Mouse (Mus musculus) bone marrow macrophage, adult 2 months (primary cell): ENCODE measurements around the gene Kcnj1. TPM values are rescaled to one million over a fixed set of nuclear protein-coding genes. Genes with fewer than 3 reads are reported as not detected.

Experiments
- H3K27ac ChIP-seq: 2 replicates; pipeline ENCODE4 v1.5.1; 2012; ENCODE audit warnings: low read depth, low read length; ENCODE audit not compliant: insufficient read depth
- H3K4me1 ChIP-seq: 2 replicates; pipeline ENCODE4 v1.6.1; 2012; ENCODE audit warnings: low read length; ENCODE audit not compliant: control insufficient read depth, insufficient read depth
- H3K4me3 ChIP-seq: 2 replicates; pipeline ENCODE4 v1.5.1; 2012; ENCODE audit warnings: mild to moderate bottlenecking, low read length, moderate library complexity; ENCODE audit not compliant: insufficient read depth
- CTCF ChIP-seq: IDR thresholded peaks from 2 replicates; pipeline ENCODE4 v1.5.1; 2012; ENCODE audit warnings: low read depth, mild to moderate bottlenecking, low read length, moderate library complexity
- POLR2A ChIP-seq: IDR thresholded peaks from 2 replicates; pipeline ENCODE4 v1.6.1; 2012; ENCODE audit warnings: mild to moderate bottlenecking, low read depth, low read length, borderline replicate concordance
- polyA plus RNA-seq: library from polyadenylated mRNA; stranded (reverse); fragments of >200 nt; gene quantifications from 2 replicates; pipeline ENCODE4 v1.2.4, GENCODE M21; 2012; ENCODE audit not compliant: missing spikeins, insufficient read depth, insufficient read length

The Kcnj1 gene
- polyA plus RNA-seq, 1 experiment, result not detected

- H3K4me1 ChIP-seq, result no peaks in the 10 kb centered on the region
- no peak for TF ChIP-seq CTCF
- TF ChIP-seq POLR2A, result no peak
- no peak overlapping the region for H3K27ac ChIP-seq
- no peak overlapping the region for H3K4me3 ChIP-seq
Measured at GRCm38 (mm10) chr9:32391701-32392100, 19.4 kb downstream of the Kcnj1 start.

GRCm38 (mm10) chr9:32392716-32393115, 20.4 kb downstream of the Kcnj1 start:
- Histone ChIP-seq H3K27ac (no peak overlapping the region), H3K4me3 (no peak overlapping the region), H3K4me1 (no peaks in the 10 kb centered on the region)
- TF ChIP-seq POLR2A (no peak), CTCF (no peak)

DNA sequence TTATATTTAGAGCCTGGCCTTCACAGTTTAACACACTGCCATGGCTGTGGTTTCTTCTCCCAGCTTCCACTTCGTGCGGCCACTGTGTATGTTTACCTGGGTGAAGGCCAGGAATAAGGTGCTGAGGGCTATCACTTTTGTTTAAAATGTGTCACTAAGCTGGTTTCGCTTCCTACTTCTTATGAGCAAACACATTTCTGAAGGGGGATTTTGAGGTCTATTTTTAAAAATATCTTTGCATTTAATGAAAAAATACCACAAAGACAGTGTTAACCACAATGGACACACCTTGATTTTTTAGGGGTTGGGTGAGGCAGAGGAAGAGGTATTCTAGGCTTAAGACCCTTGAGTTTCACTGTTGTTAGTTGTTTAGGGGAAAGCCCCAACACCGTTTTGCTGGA, 22.5 kb downstream of the Kcnj1 start:
- Histone ChIP-seq H3K4me3 (no peak overlapping the region), H3K27ac (no peak overlapping the region), H3K4me1 (no peaks in the 10 kb centered on the region)
- no peak for TF ChIP-seq CTCF
- TF ChIP-seq POLR2A, result no peak

DNA sequence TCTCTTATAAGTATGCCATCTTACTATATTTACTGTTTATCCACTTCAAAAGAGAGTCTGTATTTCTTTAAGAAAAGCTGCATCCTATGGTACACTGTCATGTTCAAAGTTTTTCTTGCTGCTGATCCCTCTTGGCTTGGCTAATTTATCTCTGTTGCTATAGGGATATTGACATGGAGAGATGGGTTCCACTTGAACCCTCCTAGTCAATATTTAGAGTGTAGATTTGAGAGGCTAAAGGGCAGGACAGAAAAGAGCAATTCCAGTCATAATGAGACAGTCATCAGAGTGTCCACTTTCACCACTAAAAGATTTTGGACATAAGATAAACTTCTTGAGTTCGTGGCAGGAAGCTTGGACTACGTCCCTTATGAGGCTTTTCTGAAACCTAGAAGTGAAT, 27.9 kb downstream of the Kcnj1 start:
- Histone ChIP-seq H3K4me3 (no peak overlapping the region), H3K27ac (no peak overlapping the region), H3K4me1 (peaks cover 2% of the 10 kb centered on the region; the same call in 1 of the 2 replicates)
- TF ChIP-seq CTCF (no peak), POLR2A (no peak)

DNA sequence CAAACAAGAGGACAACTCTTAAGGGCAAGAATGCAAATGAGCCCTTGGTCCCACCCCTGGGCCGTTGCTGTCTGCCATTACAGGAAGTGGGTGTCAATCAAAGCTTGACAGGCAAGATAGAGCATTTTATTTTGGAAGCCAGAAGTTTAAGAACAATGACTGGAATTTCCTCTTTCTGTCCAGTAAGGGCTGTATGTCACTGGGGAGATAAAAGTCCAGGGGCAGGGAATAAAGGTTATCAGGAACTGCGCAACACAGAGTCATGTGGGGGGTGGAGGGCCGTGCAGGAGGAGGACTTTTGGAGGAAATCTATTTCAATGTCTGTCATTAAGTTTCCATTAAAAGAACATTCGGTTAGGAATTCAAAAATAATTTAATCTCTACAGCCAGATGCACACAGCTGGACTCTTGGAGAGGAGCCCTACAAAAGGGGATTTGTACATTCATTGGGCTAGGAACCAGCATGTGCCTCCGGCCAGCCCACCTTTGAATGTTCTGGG, 28.4 kb downstream of the Kcnj1 start:
- Histone ChIP-seq H3K27ac (no peak overlapping the region), H3K4me3 (no peak overlapping the region), H3K4me1 (peaks cover 2% of the 10 kb centered on the region; the same call in 1 of the 2 replicates)
- TF ChIP-seq POLR2A (no peak), CTCF (no peak)

- peaks cover 2% of the 10 kb centered on the region; the same call in 1 of the 2 replicates for H3K4me1 ChIP-seq
- TF ChIP-seq CTCF, result peak; percentile 51
- no peak for TF ChIP-seq POLR2A
- H3K27ac ChIP-seq, result no peak overlapping the region
- no peak overlapping the region for H3K4me3 ChIP-seq
Measured at GRCm38 (mm10) chr9:32405191-32405925, 33.1 kb downstream of the Kcnj1 start.

- no peak overlapping the region for H3K27ac ChIP-seq
- no peak overlapping the region for H3K4me3 ChIP-seq
- TF ChIP-seq POLR2A (no peak), CTCF (no peak)
- H3K4me1 ChIP-seq, result no peaks in the 10 kb centered on the region
Measured at GRCm38 (mm10) chr9:32408730-32409059, 36.4 kb downstream of the Kcnj1 start.

DNA sequence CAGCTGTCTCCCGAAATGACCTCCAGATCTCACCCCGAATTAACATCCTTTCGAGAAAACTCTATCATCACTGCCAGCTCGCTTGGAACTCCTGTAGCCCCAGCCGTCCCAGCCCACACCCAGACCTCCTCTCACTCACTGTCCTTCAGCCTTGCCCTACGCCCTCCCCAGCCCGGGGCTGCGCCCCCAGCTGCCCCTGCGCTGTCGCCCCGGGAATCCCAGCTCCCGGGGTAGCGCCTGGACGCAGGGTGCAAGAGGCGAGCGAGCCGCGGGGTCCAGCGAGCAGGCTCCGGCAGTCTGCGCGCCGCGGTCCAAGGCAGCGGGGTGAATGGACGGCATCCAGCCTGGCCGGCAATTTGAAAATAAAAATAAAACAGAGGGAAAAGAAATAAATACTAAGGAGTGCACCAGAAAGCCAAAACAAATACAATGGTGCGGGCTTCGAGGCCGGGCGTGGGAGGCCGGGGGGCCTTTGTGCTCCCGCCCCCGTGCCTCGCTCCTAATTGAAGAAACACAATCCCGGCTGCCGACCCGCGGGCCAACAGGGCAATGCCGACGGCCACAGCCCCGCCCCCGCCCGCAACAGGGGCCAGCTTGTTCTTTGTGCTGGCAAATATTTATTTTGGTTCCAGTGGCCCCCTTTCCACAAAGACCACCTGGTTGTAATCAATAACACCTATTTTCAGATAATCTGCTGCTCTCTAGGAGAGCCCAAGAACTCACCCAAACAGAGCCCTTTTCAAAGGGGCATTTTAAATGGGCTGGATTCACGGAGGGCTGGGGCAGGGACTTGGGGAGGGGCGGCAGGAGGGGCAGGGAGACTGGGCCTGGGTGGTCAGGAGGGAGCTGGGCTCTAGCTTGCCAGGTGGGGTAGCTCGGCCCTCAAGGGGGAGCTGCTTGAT, 37.0 kb downstream of the Kcnj1 start:
- H3K4me1 ChIP-seq, result no peaks in the 10 kb centered on the region
- TF ChIP-seq POLR2A (no peak), CTCF (no peak)
- peak overlapping the region; percentile 3; the same call in 1 of the 2 replicates for H3K4me3 ChIP-seq
- no peak overlapping the region for H3K27ac ChIP-seq

- Histone ChIP-seq H3K27ac (no peak overlapping the region), H3K4me3 (no peak overlapping the region), H3K4me1 (no peaks in the 10 kb centered on the region)
- no peak for TF ChIP-seq CTCF
- TF ChIP-seq POLR2A, result no peak
Measured at GRCm38 (mm10) chr9:32410671-32411070, 38.4 kb downstream of the Kcnj1 start.

- Histone ChIP-seq H3K4me1 (no peaks in the 10 kb centered on the region), H3K4me3 (no peak overlapping the region), H3K27ac (no peak overlapping the region)
- TF ChIP-seq CTCF (no peak), POLR2A (no peak)
Measured at GRCm38 (mm10) chr9:32411507-32411906, 39.2 kb downstream of the Kcnj1 start.
